Mouse (Mus musculus): ENCODE measurements around the gene Afap1l2. TPM values are rescaled to one million over a fixed set of nuclear protein-coding genes. Genes with fewer than 3 reads are reported as not detected.

Gene Afap1l2
- total and polyA plus RNA-seq, 2 experiments from 2014 or later = 8.1 to 15.3 TPM

- TF ChIP-seq CTCF (IDR thresholded peaks at IDR 0.05) = no peak
- 93% methylated on average over 7 of the region's 7 CpGs for WGBS
- Histone ChIP-seq H3K9ac (replicated peaks; ENCODE audit: low read length, poor library complexity, severe bottlenecking) (no peak overlapping the region), H3K4me1 (ENCODE audit: insufficient read depth, low read length) (no peaks in the 10 kb centered on the region; the same call in 1 of the 2 replicates), H3K9me3 (ENCODE audit: low read length) (no peaks in the 10 kb centered on the region), H3K4me3 (ENCODE audit: low read depth, low read length) (no peak overlapping the region), H3K36me3 (ENCODE audit: insufficient read depth, low read length) (no peaks in the 10 kb centered on the region), H3K27me3 (ENCODE audit: insufficient read depth, low read length) (no peaks in the 10 kb centered on the region), H3K27ac (ENCODE audit: low read depth, low read length) (no peak overlapping the region), H3K4me2 (ENCODE audit: low read depth, low read length, poor library complexity, severe bottlenecking) (no peak overlapping the region)
- no peak for DNase-seq (ENCODE audit: low spot score)
- ATAC-seq (ENCODE audit: low FRiP score) = no peak
Measured at GRCm38 (mm10) chr19:56946277-56946676, 61.8 kb downstream of the Afap1l2 start.

GRCm38 (mm10) chr19:56945621-56946020 lies 62.4 kb downstream of the Afap1l2 start:
- WGBS = 62% methylated on average over 2 of the region's 2 CpGs
- no peak overlapping the region for H3K4me3 ChIP-seq (ENCODE audit: low read depth, low read length)
- no peak overlapping the region for H3K4me2 ChIP-seq (ENCODE audit: low read depth, low read length, poor library complexity, severe bottlenecking)
- no peaks in the 10 kb centered on the region; the same call in 1 of the 2 replicates for H3K4me1 ChIP-seq (ENCODE audit: insufficient read depth, low read length)
- TF ChIP-seq CTCF (IDR thresholded peaks at IDR 0.05) = no peak
- H3K36me3 ChIP-seq (ENCODE audit: insufficient read depth, low read length) = no peaks in the 10 kb centered on the region
- H3K9me3 ChIP-seq (ENCODE audit: low read length) = no peaks in the 10 kb centered on the region
- no peaks in the 10 kb centered on the region for H3K27me3 ChIP-seq (ENCODE audit: insufficient read depth, low read length)
- H3K27ac ChIP-seq (ENCODE audit: low read depth, low read length) = no peak overlapping the region
- H3K9ac ChIP-seq (replicated peaks; ENCODE audit: low read length, poor library complexity, severe bottlenecking) = no peak overlapping the region
- ATAC-seq (ENCODE audit: low FRiP score) (no peak), DNase-seq (ENCODE audit: low spot score) (peak; percentile 41)

GRCm38 (mm10) chr19:56944826-56945225 lies 63.2 kb downstream of the Afap1l2 start:
- Histone ChIP-seq H3K36me3 (ENCODE audit: insufficient read depth, low read length) (no peaks in the 10 kb centered on the region), H3K4me2 (ENCODE audit: low read depth, low read length, poor library complexity, severe bottlenecking) (no peak overlapping the region), H3K27ac (ENCODE audit: low read depth, low read length) (no peak overlapping the region), H3K9me3 (ENCODE audit: low read length) (no peaks in the 10 kb centered on the region), H3K4me1 (ENCODE audit: insufficient read depth, low read length) (no peaks in the 10 kb centered on the region; the same call in 1 of the 2 replicates), H3K4me3 (ENCODE audit: low read depth, low read length) (no peak overlapping the region), H3K9ac (replicated peaks; ENCODE audit: low read length, poor library complexity, severe bottlenecking) (no peak overlapping the region), H3K27me3 (ENCODE audit: insufficient read depth, low read length) (no peaks in the 10 kb centered on the region)
- DNase-seq (ENCODE audit: low spot score) (no peak), ATAC-seq (ENCODE audit: low FRiP score) (no peak)
- WGBS = 99% methylated on average over 3 of the region's 3 CpGs
- TF ChIP-seq CTCF (IDR thresholded peaks at IDR 0.05) = no peak

GRCm38 (mm10) chr19:56944211-56944610 lies 63.8 kb downstream of the Afap1l2 start:
- DNase-seq (ENCODE audit: low spot score) (no peak), ATAC-seq (ENCODE audit: low FRiP score) (no peak)
- Histone ChIP-seq H3K4me1 (ENCODE audit: insufficient read depth, low read length) (no peaks in the 10 kb centered on the region; the same call in 1 of the 2 replicates), H3K9ac (replicated peaks; ENCODE audit: low read length, poor library complexity, severe bottlenecking) (no peak overlapping the region), H3K36me3 (ENCODE audit: insufficient read depth, low read length) (no peaks in the 10 kb centered on the region), H3K4me3 (ENCODE audit: low read depth, low read length) (no peak overlapping the region), H3K4me2 (ENCODE audit: low read depth, low read length, poor library complexity, severe bottlenecking) (no peak overlapping the region), H3K9me3 (ENCODE audit: low read length) (no peaks in the 10 kb centered on the region), H3K27me3 (ENCODE audit: insufficient read depth, low read length) (no peaks in the 10 kb centered on the region), H3K27ac (ENCODE audit: low read depth, low read length) (no peak overlapping the region)
- 94% methylated on average over 9 of the region's 9 CpGs for WGBS
- no peak for TF ChIP-seq CTCF (IDR thresholded peaks at IDR 0.05)

- TF ChIP-seq CTCF (IDR thresholded peaks at IDR 0.05) = no peak
- no peaks in the 10 kb centered on the region for H3K36me3 ChIP-seq (ENCODE audit: insufficient read depth, low read length)
- H3K4me2 ChIP-seq (ENCODE audit: low read depth, low read length, poor library complexity, severe bottlenecking) = no peak overlapping the region
- no peaks in the 10 kb centered on the region for H3K4me1 ChIP-seq (ENCODE audit: insufficient read depth, low read length)
- DNase-seq (ENCODE audit: low spot score) (no peak), ATAC-seq (ENCODE audit: low FRiP score) (no peak)
- H3K4me3 ChIP-seq (ENCODE audit: low read depth, low read length) = no peak overlapping the region
- WGBS = 96% methylated on average over 7 of the region's 7 CpGs
- no peak overlapping the region for H3K9ac ChIP-seq (replicated peaks; ENCODE audit: low read length, poor library complexity, severe bottlenecking)
- no peaks in the 10 kb centered on the region for H3K27me3 ChIP-seq (ENCODE audit: insufficient read depth, low read length)
- no peaks in the 10 kb centered on the region for H3K9me3 ChIP-seq (ENCODE audit: low read length)
- no peak overlapping the region for H3K27ac ChIP-seq (ENCODE audit: low read depth, low read length)
Measured at GRCm38 (mm10) chr19:56942216-56942615, 65.8 kb downstream of the Afap1l2 start.

- no peak overlapping the region for H3K4me2 ChIP-seq (ENCODE audit: low read depth, low read length, poor library complexity, severe bottlenecking)
- no peaks in the 10 kb centered on the region for H3K27me3 ChIP-seq (ENCODE audit: insufficient read depth, low read length)
- ATAC-seq (ENCODE audit: low FRiP score) (no peak), DNase-seq (ENCODE audit: low spot score) (no peak)
- H3K27ac ChIP-seq (ENCODE audit: low read depth, low read length) = no peak overlapping the region
- H3K9ac ChIP-seq (replicated peaks; ENCODE audit: low read length, poor library complexity, severe bottlenecking) = no peak overlapping the region
- no peaks in the 10 kb centered on the region for H3K36me3 ChIP-seq (ENCODE audit: insufficient read depth, low read length)
- no peak for TF ChIP-seq CTCF (IDR thresholded peaks at IDR 0.05)
- WGBS = 91% methylated on average over 11 of the region's 11 CpGs
- H3K4me3 ChIP-seq (ENCODE audit: low read depth, low read length) = no peak overlapping the region
- no peaks in the 10 kb centered on the region for H3K9me3 ChIP-seq (ENCODE audit: low read length)
- H3K4me1 ChIP-seq (ENCODE audit: insufficient read depth, low read length) = no peaks in the 10 kb centered on the region
Measured at GRCm38 (mm10) chr19:56940507-56940906, 67.5 kb downstream of the Afap1l2 start.

Measured in midbrain, postnatal 0 days (tissue).